Mouse (Mus musculus) kidney, adult 8-10 months (tissue): ENCODE measurements at regions not wholly inside any gene's neighbourhood (a gene's known extent, or its start where the extent isn't known, plus 50 kb on each side); places are given as distances from the start of the nearest gene placed in this dataset.

Experiments used
- DNase-seq, 2 experiments: peaks; one replicate each; pipeline ENCODE4 v3.0.0; 2022

DNA sequence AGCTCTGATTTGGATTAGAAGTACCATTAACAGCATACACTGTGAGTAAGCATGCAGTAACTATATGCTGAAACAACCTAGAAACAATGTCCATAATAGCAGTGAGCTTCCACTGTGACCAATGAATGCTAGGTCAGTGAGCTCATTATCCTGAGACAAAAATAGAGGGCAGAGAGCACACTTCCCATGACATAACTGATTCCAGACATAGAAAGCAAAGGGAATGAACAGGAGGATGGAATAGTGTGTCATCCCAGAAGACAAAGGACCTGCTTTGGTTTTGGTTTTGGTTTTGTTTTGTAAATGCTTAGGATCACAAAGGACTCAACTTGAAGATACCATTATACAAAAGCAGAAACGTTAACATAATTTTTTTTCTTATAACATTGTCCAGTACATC lies 150.8 kb upstream of the Nr3c2 start:
- DNase-seq: no peak

DNA sequence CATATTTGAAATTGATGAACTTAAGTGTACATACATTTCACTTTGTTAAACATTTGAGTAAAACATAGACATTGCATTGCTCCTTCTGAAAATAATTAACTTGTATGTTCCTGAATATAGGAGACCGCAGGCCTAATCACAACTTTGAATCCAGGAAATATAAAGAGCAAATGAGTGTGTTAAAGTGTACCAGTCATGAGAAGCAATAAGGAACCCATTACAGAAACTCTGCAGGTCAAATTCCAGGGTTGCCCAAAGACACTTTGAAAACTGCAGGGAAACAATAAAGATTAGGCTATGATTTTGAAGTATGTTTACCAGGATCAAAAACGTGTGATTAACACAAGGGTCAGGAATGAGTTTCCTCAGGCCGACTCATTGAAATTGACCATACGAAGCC lies 149.0 kb upstream of the Nr3c2 start:
- no peak for DNase-seq

DNA sequence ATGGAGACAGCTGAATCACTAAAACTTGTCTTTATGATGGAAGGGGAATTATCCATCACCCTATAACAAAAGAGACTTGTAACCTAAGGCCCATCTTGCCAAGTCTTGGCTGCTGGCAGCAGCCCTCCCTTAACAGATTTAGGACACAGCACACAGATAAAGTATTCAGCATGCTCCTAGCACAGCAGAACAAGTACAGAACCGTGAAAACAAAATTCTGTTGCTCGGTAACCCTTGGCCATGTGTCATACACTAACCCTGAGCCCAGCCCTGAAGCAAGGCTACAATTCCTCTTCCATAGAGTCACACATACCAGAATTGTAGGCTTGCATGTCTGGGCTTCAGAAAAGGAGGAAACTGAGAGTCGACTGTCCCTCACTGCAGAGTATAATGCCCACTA lies 145.1 kb upstream of the Nr3c2 start:
- no peak for DNase-seq

DNA sequence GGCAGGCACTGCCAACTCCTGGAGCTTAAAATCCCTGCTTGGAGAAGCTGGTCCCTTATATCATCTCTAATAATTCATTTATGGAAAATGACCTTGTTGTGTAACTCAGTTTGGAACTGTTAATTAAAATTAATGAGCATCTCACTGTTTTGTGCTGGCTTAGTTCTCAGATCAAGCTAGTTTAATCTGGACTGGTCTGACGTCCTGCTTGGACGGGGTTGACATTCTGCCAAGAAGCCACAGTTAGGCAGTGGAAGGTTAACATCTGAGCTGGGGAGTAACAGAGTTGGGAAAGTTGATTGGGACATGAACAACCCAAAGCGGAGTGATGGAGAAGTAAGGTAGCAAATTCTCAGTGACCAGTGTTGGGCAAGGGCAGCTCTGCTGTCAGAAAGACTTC lies 135.0 kb upstream of the Nr3c2 start:
- DNase-seq: peak; percentile 31 to 51

DNA sequence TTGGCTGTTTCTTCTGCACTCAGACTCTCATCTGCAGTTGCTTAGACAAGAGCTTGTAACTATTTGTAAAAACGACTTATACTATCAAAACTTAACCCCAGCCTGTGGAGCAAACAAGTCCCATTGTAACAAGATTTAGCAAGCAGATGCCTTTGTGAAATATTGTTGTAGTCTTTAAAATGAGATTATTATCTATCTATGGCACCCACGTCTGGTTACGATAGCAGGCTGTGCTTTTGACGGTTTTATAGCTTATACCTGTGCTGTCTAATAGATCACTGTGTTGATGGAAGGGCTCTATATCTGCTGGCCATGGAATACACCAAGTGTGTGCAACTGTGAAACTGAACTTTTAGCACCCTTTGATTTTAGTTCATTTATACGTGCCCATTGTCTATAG lies 130.9 kb upstream of the Nr3c2 start:
- no peak for DNase-seq

- no peak for DNase-seq
Measured at GRCm38 (mm10) chr8:76787744-76788143, 111.5 kb upstream of the Nr3c2 start.

DNA sequence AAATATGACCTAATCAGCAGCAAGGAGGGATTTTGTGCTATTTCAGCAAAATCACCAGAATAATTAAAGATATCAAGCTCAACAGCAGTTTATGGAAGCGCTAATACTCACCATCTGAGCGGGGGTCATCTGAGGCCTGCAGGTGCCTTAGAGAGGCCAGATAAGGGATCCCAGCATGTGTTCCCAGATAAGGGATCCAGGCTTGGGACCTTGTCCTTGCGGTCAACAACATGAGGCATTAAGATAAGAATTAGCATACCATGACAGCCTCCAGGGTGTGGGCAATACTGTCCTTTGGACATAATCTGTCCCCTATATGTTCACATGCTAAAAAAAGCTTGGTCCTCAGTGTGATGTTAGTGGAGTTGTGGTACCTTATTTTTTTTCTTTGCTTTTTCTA lies 105.4 kb upstream of the Nr3c2 start:
- DNase-seq: no peak

DNA sequence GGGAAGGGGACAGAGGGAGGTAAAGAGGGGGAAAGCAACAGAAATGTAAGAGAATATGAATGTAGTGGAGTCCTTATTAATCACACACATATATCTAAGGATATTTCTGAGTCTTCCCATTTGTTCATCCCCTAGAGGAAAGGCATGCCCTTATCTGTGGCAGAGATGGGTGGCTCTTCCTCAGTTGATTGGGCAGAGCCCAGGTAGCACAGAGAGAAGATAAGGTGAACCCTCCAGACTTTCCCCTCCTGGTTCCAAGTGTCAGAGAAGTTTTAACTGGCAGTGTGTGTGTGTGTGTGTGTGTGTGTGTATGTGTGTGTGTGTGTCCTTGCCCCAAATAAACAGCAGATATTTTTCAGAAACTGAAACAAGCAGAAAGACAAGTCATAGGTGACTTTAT lies 99.2 kb upstream of the Nr3c2 start:
- DNase-seq: no peak

- no peak for DNase-seq
Measured at GRCm38 (mm10) chr8:76823456-76823855, 75.8 kb upstream of the Nr3c2 start.
